Mouse (Mus musculus): ENCODE data around the gene Fry. TPM values are rescaled to one million over a fixed set of nuclear protein-coding genes. Genes with fewer than 3 reads are reported as not detected.

The Fry gene
- polyA plus RNA-seq, 2 experiments from 2014 or later, result 12.7 to 17.8 TPM

Other genes starting within 250 kb of the Fry start
- not detected for gene Rxfp2, start 100.0 kb upstream of the Fry start, polyA plus RNA-seq (2017; shearing (Covaris generic))